Mouse (Mus musculus): ENCODE data around the gene Dnajb3.
"Not testable (repeated sequence)": the region's sequence is repeated elsewhere in the genome, so short reads cannot be mapped to it uniquely, and the experiment has no call there.

Dnajb3 gene

DNA sequence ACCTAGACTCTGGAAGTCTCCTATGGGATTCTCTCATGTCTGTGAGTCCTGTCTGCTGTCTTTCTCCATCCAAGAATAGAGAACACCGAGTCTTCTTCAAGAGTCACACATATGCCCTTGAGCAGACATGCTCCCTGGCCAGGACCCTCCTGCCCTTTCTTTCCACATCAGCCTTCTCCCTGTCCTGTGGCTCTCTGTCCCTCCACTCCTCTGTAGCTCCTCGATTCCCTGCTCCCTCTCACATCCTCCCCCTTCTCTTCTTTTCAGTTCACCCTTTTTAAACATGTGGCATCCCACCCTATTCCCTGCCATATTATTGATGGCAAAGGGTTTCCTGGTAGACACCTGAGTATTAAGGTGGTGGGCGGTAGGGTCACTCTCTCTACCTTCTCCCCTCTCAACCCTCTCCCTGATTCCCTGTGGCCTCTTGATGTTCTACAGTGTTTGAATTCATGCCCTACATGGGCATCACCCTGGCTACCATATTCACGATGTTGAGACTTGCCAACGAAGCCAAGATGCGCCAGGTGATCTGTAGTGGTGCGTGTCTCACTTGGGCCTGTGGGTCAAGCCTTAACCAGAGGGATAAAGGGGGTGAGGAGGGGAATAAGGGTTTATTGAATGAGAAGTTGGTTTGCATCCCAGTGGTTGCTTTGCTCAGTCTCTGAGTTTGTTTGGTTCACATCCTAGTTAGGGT, 26.4 kb upstream of the Dnajb3 start:
- DNase-seq: peak in 1 of 2 experiments; percentile 3

DNA sequence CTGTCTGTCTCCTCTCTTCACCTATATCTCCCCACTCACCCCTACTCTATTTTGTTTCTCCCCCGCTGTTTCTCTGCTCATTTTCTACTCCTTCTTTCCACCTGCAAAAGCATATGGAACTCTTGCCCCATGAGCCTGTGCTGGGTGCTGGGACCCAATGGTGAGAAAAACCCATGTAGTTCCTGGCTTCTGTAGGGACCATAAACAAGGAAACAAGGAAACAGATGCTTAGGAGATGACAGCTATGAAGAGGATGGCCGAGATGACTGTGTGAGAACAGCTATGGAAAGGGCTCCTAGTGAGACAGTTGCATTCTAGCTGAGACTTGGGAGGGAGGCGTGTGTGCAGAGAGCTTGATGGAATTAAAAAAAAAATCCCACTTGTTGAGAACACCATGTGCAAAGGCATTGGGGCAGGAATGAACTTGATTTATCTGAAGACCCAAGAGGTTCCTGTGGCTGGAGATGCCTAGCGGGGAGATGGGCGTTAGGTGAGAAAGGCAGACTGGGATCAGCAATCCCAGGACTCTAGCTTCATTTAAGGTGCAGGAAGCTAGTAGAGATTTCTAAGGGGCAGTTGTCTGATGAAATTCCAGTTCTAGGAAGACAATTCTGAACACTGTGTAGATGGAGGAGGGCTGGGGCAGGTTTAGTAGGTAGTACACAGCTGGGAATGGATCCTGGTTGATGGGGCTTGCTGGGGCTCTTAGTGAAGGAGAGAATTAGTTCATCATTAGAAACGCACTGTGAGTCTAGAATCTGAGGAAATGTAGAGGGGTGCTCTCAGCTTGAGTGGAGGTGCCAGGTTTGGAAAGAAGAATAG, 25.6 kb upstream of the Dnajb3 start:
- no peak for DNase-seq

DNA sequence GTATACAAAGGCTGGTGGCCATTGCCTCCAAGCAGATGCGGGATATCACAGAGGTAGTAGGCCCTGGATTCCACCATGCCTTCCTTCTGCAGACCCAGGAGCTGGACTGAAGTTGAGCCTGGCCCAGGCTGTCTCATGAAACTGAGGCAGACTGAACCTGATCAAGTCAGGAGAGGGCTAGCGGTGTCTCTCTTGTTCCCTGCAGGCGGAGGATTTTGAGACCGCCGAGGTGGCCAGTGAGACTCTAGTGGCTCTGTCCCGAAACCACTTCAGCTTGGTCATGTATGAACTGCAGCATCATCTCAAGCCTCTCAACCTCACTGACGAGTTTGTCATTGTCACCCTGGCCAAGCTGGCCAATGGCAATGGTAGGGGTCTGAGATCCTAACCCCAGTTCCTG, 24.8 kb upstream of the Dnajb3 start:
- DNase-seq: no peak

DNA sequence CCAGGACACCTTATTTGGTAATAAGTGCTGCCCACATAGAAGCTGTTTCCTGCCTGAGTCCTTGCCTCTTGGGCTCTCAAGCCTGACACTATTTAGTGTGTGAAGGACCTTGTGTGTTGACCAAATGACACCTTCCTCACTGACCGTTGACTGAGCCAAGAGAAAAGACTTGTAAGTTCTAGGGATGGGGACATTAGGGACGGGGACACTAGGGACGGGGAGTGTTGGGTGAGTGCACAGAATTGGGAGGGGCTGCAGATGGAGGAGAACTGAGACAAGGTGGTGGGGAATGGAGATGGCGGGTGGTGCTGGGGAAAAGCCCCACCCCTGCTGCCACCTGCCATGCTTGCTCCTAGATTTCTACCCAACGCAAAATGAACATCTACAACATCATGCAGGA, 24.4 kb upstream of the Dnajb3 start:
- peak in 1 of 2 experiments; percentile 10 for DNase-seq

DNA sequence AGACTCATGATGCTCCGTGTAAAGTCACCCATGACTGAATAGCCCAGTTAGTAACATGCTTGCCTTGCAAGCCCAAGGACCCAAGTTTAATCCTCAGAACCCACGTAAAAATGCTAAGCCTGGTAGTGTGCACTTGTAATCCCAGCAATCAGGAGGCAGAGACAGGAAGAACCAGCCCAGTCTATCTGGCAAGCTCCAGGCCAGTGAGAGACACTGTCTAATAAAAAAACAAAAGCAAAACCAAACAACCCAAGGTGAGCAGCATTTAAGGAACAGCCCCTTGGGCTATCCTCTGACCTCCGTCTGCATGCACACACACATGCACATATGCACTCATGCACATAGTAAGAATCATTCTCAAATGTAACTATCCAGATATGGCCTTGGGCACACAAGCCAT, 24.0 kb upstream of the Dnajb3 start:
- DNase-seq: no peak

DNA sequence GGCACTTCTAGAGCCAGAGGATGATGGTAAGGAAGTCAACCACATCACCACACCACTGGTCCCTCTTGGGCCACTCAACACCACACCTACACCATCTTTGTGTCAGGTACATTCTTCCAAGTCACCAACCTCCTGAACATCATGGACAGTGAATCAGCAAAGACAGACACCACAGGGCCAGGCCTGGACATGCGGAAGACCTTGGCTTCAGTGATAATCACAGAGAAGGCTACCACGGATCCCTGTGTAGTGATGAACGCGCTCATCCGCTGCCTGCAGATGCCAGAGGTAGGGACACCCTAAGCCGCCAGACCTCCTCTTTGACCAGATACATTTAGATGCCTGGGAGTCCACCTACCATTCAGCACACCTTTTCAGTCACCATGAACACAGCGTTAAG, 22.5 kb upstream of the Dnajb3 start:
- DNase-seq: no peak

DNA sequence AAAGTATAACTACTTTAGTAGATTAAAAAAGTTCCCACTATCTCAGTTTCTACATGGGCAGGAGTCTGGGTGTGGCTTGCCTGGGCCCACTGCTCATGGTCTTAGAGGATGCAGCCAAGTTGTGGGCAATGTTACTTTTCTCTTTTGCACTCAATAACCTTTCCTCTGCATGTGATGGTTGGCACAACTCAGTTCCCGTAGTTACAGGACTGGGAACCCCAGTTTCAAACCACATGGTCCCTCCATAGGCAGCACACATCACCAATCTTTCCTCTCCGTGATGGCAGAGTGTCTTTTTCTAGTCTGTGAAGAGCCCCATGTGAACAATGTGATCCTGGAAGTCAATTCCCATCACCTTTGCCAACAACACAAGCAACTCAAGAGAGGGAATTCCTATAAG, 21.9 kb upstream of the Dnajb3 start:
- peak in 1 of 2 experiments; percentile 1 for DNase-seq

DNA sequence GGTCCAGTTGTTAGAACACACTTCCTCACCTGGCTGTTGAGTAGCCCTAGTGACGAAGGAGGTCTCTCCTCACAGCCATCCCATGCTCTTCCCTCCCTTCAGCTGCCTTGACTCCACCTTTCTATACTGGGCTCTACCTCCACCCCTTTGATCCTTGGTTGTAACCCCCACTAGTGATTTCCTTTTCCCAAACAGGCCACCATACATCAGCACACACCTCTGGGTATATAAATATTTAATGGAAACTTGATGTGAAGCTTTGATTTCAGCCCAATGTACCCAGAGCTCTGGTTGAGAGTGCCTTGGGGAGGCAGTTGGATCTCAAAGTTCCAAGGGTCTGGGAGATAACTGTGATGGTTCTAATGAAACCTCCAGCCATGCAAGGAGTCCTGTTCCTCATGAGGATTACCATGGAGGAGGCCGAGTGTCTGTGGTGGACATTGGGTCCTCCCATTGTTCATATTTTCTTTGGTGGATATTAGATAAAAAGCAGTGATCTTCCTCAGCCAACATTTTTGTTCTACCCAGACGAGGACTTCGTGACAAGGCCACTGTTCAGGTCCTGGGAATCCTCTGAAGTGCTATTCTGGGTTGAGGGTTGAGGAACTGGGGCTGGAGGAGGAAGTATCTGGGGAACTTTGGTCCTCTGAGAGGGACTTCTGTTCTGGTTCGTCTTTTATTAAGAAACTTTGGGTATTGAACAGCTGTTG, 21.2 kb upstream of the Dnajb3 start, which contains the start of gene Mroh2a:
Gene Mroh2a (plus strand): TSS at position 317 of the 710 bp plus-strand sequence.
- DNase-seq: no peak

DNA sequence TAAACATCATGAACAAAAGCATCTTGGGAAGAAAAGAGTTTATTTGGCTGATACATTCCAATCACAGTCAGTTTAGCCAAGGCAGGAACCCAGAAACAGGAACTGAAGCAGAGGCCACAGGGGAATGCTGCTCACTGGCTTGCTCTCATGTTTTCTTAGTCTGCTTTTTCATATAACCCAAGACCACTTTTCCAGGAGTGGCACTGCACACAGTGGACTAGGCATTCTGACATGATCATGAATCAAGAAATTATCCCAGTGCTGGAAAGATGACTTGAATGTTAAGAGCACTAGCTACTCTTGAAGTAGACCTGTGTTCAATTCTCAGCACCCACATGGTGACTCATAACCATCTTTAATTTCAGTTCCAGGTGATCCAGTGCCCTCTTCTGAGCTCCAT, 20.2 kb upstream of the Dnajb3 start:
- no peak for DNase-seq

DNA sequence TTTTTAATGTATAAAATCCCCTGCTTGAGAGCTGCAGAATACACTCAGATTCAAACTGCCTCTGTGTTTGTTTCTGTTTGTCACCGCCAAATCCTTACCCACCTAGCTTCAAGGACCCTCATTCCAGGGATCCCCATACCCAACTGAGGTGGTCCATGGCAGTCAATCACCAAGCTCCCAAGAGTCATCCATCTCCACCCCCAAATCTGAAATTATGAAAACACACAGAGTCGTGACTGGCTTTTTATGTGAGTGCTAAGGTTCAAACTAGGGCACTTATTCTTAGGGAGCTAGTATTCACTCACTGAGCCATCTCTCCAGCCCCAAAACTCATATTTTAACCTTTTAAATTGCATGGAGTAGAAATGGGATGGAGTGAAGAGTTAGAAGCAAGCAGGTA, 19.7 kb upstream of the Dnajb3 start:
- not testable (repeated sequence) for DNase-seq

DNA sequence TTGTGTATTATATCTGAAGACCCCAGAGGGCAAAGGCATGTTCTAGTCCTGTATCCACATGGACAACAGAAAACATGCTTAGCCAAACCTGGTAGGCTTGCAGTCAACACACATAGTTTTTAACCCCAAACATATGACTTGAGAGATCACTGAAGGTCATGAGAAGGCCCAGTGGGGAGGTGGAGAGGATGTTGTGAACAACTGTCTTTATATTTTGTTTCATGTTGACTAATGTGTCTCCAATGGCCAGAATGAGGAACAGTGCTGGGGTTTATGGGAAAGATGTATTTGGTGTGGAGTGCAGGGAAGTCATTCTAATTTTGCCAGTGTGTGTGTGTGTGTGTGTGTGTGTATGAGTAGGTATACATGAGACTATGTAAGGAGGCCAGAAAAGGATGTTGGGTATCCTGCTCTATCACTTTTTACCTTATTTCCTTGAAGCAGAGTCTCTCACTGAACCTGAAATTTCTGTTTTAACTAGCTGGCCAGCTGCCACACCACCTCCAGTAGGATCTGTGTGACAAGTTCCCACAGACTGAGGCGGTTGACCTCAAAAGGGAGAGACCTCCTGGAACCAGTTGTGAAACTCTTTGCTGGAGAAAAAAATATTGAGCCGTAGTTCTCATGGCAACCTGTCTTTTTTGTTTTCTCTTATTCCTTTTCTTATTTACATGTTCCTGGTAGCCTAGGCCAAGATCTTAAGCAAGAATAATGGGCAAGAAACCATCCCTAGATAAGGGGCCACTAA, 18.6 kb upstream of the Dnajb3 start:
- DNase-seq: peak in 1 of 2 experiments; percentile 3

DNA sequence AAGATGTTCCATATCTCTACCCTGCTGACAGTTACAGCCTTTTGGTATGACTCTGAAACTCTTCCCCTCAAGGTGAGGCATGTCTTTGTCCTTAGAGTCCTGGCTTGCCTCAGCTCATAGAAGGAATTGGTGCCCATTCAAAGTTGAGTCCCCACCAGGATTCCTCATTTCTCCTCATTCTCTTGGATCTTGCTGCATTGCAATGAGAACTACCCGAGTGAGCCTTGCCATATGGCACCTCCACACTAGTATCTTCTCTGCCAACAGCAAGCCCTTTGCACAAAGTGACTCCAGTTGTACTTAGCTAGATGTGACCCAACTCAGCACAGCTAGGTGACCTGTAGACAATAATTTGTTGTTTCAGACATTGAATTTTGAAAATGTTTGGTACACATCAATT, 18.0 kb upstream of the Dnajb3 start:
- DNase-seq: peak in 1 of 2 experiments; percentile 3

DNA sequence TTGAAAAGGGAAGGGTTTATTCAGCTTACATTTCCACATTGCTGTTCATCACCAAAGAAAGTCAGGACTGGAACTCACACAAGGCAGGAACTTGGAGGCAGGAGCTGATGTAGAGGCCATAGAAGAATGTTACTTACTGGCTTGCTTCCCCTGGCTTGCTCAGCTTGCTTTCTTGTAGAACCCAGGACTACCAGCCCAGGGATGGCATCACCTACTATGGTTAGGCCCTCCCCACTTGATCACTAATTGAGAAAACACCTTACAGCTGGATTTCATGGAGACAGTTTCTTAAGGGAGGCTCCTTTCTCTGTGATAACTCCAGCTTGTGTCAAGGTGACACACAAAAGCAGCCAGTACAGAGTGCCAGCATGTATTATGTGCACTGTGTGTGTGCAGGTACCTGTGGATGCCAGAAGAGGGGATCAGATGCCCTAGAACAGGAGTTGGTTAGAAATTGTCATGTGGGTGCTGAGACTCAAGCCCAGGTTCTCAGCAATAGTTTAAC, 17.5 kb upstream of the Dnajb3 start:
- not testable (repeated sequence) for DNase-seq

DNA sequence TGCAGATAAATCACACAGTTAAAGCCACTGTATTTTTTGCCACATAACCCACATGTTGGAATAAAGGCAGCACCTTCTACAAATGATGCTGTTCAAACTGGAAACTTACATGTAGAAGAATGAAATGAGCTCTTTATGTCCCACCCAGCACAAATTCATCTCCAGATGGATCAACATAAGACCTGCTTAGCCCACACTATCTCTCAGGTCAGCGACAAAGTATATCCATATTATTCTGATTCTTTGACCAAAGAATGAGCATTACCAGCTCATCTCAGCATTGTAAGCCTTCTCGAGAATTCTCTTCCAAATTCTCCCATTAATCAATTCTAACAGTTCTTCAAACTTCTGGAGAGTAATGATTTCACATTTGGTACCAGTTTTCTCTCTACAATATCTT, 16.6 kb upstream of the Dnajb3 start:
- no peak for DNase-seq

DNA sequence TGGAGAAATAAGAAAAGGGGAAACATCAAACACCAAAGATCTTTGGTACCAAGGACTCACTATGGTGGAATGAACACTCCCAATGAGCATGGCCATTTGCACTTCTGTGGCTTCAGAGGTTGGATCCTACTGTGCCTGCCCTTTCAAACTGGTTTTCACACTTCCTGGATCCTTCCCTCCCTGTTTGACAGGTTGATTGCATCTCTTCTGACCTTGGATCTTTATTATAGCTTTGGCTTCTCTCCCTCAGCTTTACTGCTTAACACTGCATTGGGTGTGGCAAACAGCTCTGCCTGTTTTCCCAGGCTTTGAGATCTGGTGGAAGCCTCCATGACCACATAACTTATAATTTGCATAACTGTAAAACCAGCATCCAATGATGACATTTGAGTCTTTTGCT, 14.8 kb upstream of the Dnajb3 start:
- DNase-seq: no peak

DNA sequence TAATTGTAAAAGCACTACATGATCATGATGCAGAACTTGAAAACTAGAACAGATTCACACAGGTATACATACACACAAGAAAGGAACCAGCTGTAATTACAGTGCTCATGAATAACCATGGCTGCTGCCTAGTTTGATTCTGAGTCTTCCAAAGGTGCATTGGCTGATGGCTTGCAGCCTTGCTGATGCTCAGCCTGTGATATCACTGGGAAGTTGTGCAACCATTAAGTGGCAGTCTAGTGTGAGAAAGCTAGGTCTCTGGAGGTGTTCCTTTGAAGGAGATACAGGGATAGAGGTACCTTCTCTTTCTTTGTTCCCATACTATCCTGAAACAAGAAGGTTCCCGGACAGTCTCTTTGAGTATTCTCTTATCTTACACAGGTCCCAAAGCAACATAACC, 13.5 kb upstream of the Dnajb3 start:
- DNase-seq: no peak

DNA sequence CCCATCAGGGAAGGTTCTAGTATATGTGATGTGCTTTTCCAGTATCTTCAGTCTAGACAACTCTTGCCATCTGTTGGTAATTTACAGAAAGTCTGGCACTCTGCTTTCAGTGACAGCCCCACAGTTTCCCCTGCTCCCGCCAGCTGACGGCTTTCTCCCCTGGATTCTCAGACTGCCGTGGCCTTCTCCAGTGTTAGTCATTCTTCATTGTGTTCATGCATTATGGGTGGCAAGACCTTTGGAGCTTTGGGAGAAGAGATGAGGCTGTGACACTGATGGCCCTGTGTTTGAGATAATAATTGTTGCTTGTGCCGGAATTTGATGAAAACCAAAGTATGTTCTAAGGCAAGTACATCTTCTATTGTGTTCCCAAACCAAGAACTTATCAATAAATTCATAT, 13.0 kb upstream of the Dnajb3 start:
- DNase-seq: no peak

DNA sequence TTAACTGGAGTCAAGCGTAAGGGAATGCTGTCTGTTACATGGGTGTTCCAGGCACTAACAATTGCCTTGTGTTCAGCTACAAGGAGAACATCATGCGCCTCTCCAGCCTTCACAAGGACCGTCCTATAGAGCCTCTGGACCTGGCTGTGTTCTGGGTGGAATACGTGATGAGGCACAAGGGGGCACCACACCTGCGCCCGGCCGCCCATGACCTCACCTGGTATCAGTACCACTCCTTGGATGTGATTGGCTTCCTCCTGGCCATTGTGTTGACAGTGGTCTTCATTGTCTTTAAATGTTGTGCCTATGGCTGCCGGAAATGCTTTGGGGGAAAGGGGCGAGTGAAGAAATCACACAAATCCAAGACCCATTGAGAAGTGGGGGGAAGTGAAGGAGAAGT, 12.5 kb upstream of the Dnajb3 start:
- DNase-seq: no peak

DNA sequence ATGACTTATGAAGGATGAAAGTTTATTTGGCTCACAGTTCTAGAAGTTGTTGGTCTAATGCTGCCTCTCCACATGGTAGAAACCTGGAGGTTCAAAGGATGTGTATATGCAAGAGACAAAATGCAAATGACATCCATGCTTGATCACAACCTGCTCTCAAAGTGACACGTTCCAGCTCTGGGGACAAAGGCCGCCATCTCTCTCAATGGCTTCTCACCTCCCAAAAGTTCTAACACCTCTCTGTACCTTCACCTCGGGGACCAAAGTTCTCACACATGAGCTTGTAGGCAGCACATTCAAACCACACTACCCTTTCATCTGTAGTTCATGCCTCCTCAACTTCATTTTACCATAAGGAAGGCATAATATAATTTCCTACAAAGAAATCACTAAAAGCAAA, 12.0 kb upstream of the Dnajb3 start:
- no peak for DNase-seq

DNA sequence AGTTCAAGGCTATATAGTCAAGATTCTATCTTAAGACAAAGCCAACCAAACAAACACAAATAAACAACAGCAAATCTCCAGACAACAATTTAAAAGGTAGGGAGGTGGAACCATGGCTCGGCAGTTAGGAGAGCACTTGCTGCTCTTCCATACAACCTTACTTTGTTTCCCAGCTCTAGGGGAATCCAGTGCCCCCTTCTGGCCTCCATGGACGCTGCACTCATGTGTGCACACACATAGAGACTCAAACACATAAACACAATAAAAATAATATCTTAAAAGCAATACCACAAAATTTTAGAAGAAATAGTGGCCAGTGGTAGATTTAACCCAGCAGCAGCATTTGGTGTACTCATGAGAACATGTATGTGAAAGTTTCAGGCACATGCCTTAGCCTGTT, 11.6 kb upstream of the Dnajb3 start:
- no peak for DNase-seq

DNA sequence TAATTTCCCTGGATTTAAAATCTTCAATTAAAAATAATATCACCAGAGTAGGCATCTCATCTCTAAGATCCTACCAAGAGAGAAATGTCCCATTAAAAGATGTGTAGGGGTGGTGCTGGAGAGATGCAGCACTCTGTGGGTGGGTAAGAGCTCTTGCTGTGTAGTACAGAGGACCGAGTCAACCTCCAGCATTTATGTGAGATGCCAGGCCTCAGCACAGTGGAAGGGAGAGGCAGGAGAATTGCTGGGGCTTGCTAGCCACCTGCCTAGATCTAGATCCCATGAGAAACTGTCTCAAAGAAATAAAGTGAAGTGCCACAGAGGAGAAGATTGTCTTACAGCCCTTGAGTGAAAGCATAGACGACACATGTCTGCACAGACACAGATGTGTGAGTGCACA, 11.0 kb upstream of the Dnajb3 start:
- no peak for DNase-seq

DNA sequence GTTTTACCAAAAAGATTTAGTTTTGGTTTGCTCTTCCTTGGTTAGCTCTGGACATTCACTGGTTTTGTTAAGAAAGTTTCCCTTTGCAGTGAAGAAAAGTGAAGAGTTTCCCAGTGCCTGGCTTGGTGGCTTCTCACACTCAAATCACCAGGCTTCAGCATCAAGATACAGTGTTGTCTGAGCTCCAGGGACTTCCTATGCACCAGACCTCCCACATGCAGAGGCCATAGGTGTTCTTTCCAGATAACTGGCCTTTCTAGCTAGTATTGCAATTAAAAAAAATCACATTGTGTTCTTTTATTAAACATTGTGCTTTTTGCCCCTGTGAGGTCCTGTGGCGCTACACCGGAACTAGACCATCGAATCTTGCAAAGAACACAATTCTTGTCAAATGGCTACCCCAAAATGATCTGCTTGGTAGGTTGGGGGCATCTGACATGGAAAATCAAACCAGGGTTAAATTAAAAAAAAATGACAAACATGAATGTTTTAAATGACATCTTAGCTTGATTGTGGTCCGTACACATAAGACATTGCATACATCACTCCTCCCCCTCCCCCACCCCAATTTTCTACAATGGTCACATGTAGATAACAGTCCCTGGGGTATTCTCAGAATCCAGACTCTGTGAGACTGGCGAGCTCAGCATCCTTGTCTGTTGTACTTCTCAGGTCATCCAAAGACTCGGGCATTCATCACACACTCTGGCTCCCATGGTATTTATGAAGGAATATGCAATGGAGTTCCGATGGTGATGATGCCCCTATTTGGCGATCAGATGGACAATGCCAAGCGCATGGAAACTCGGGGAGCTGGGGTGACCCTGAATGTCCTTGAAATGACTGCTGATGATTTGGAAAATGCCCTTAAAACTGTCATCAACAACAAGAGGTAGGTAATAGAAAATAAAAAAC, 10.1 kb upstream of the Dnajb3 start:
- no peak for DNase-seq

Data from cerebellum, adult 18-20 months (tissue).